Mouse (Mus musculus) E14TG2a.4 (cell line): Measurements from ENCODE around the gene Olfr355.

Experiments
- H3K27me3 ChIP-seq: 2 replicates; pipeline ENCODE4 v1.6.1; 2014; ENCODE audit warnings: low read length, control low read depth; ENCODE audit not compliant: insufficient read depth
- H3K36me3 ChIP-seq: 2 replicates; pipeline ENCODE4 v1.6.1; 2014; ENCODE audit warnings: low read length, control low read depth; ENCODE audit not compliant: insufficient read depth
- H3K4me1 ChIP-seq: replicated peaks from 2 replicates; pipeline ENCODE4 v1.6.1; 2014; ENCODE audit warnings: low read depth, low read length, control low read depth
- H3K4me3 ChIP-seq: replicated peaks from 2 replicates; pipeline ENCODE4 v1.5.1; 2014; ENCODE audit warnings: mild to moderate bottlenecking, low read length
- H3K9me3 ChIP-seq: 2 replicates; pipeline ENCODE4 v1.6.1; 2014; ENCODE audit warnings: low read length, control low read depth
- CTCF ChIP-seq: conservative IDR thresholded peaks from 2 replicates; pipeline ENCODE4 v1.5.1; 2014; ENCODE audit warnings: low read length
- NANOG ChIP-seq: IDR thresholded peaks from 2 replicates; pipeline ENCODE4 v1.6.1; 2014; ENCODE audit warnings: borderline replicate concordance, low read length, mixed read lengths
- POU5F1 ChIP-seq: IDR thresholded peaks from 2 replicates; pipeline ENCODE4 v1.6.1; 2014; ENCODE audit warnings: low read length, borderline replicate concordance

Olfr355 gene

DNA sequence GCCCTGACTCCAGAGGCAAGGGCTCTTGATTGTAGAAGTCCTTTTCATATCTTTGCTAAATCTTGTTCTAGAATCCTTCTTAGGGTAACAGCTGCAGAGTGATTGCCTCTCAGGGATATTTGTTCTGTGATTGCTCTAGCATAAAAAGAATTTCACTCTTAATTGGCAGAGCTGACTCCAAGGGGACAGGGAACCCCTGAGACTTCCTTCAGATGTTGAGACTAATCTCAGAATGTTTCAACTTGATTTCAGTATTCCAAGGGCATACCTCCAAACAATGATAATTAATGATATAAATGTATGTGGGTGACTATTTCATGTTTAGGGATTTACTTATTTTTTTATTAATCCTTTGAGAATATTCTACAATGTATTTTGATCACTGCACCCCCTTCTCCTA, at the start of gene Olfr355:
Olfr355 (minus strand) TSS at position 101 of the 400 bp plus-strand sequence.
- H3K27me3 ChIP-seq = no peaks in the 10 kb centered on the region
- H3K4me3 ChIP-seq = no peak within 1 kb of the TSS
- H3K9me3 ChIP-seq = no peaks in the 10 kb centered on the region
- H3K4me1 ChIP-seq = no peaks in the 10 kb centered on the region
- no peaks in the 10 kb centered on the region for H3K36me3 ChIP-seq
- TF ChIP-seq CTCF (no peak), NANOG (no peak), POU5F1 (no peak)

DNA sequence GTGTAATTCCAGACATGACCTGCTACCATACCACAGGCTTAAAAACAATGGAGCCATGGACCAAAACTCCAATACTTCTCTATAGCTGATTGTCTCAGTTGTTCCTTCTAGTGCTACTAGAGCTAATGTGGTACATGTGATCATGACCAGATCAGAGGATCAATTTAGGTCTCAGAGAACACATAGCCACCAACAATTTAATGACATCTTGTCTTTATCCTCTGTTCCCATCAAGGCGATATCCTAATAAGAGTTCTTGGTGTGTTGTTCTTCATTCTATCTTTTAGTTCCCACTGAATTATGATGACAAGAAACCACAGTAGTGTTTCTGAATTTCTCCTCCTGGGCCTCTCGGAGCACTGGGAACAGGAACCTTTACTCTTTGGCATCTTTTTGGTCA, 8.1 kb upstream of the Olfr355 start, which contains the start of gene Olfr356:
Olfr356 (plus strand) TSS at position 301 of the 400 bp plus-strand sequence.
- no peaks in the 10 kb centered on the region for H3K27me3 ChIP-seq
- no peaks in the 10 kb centered on the region for H3K4me1 ChIP-seq
- no peaks in the 10 kb centered on the region for H3K9me3 ChIP-seq
- TF ChIP-seq POU5F1 = no peak
- TF ChIP-seq CTCF = no peak
- TF ChIP-seq NANOG = no peak
- no peak within 1 kb of the TSS for H3K4me3 ChIP-seq
- H3K36me3 ChIP-seq = no peaks in the 10 kb centered on the region

DNA sequence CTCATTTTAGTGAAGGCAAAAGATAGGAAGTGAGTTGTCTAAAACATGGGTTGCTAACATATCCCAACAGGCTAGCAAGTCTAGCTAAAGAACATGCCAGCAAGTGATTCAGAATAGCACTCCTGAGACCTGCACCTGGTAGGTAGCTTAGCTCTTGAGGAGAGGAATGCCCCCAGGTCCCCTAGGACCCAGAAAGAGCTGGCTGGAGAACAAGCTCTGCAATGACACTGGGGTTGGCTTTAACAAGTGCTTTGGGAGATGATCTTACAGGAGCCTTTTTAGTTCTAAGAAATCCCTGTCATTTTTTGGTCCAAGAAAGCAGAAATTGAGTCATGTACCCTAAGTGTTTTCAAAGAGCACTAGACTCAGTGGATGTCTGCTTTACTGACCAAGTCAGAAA, 23.3 kb downstream of the Olfr355 start, which contains the start of gene Olfr354:
Olfr354 (plus strand) TSS at position 301 of the 400 bp plus-strand sequence.
- Histone ChIP-seq H3K27me3 (no peaks in the 10 kb centered on the region), H3K4me3 (no peak within 1 kb of the TSS), H3K4me1 (no peaks in the 10 kb centered on the region), H3K36me3 (no peaks in the 10 kb centered on the region), H3K9me3 (no peaks in the 10 kb centered on the region)
- TF ChIP-seq CTCF = no peak
- no peak for TF ChIP-seq POU5F1
- TF ChIP-seq NANOG = no peak

DNA sequence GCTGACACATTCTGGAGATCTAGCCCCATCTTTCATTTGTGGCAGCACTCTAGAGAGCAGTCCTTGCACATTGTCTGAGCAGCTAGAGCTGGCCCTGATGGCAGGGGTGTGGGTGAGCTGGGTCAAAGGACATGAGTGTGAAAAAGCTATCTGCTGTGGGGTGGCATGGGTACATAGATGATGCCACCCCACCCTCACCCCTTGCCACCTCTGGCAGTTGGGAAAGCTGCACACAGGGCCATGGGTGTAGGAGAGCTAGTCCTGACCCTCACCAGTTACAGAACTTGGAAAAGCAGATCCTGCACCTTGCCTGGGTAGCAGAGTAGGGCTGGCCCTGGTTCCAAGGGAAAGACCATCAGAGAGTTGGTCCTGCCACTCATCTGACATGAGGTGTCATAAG, 31.6 kb downstream of the Olfr355 start:
- H3K36me3 ChIP-seq = no peaks in the 10 kb centered on the region
- no peaks in the 10 kb centered on the region for H3K27me3 ChIP-seq
- no peak overlapping the region for H3K4me3 ChIP-seq
- H3K9me3 ChIP-seq = no peaks in the 10 kb centered on the region
- no peaks in the 10 kb centered on the region for H3K4me1 ChIP-seq
- TF ChIP-seq POU5F1 = no peak
- no peak for TF ChIP-seq NANOG
- TF ChIP-seq CTCF = no peak

DNA sequence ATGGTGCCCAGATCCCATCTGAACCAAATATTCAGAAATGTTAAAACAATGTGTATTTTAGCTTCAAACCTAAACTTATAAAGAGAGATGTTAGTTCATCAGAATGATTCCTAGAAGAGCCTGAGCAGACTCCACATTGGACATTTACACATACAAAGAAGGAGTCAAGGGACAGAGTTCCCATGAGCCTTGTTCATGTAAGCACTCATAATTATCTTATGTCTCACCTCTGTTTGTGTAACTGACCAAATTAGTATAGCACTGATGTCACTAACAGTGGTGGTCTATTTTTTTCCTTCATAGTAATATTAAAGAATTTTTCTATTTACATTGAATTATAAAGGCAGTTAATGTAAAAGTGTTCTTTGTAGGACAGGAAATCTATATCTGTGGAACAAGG, 35.9 kb downstream of the Olfr355 start, which contains the start of gene Olfr353:
Olfr353 (minus strand) TSS at position 101 of the 400 bp plus-strand sequence.
- TF ChIP-seq POU5F1 (no peak), NANOG (no peak), CTCF (no peak)
- Histone ChIP-seq H3K9me3 (no peaks in the 10 kb centered on the region), H3K27me3 (no peaks in the 10 kb centered on the region), H3K4me1 (no peaks in the 10 kb centered on the region), H3K36me3 (no peaks in the 10 kb centered on the region), H3K4me3 (no peak within 1 kb of the TSS)
